8 mouse cellular contexts compared by ENCODE assay signal in the genomic region with DNA sequence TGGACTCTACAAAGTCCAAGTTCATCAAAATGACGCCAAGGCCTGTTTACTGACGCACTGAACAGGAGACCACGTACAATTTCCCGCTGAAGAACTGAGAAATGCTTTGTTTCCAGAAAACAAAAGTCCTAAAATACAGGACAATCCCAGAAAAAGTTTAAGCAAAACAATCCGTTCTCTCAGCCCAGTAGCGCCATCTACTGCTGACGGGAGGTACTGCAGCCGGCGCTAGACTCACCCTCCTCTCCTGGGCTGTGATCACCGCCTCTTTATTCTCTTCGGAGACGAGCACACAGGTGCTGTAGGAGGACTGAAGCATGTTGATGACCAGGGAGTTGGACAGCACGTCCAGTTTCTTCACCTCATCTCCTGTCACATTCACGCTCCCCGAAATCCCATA. TPM values are rescaled to one million over a fixed set of nuclear protein-coding genes. Genes with fewer than 3 reads are reported as not detected.
A peak's percentile ranks its signal among the peaks of the same experiment; 100 is the strongest.
DNase-seq lines count a peak whose midpoint lies in the region; ATAC-seq and TF ChIP-seq lines count a peak whose summit lies in the region.

No protein-coding gene starts in this region.

- H3K9ac ChIP-seq in forebrain, embryonic 12.5 days, result no peak overlapping the region
- H3K9ac ChIP-seq in heart, adult 2 months (ENCODE audit: low read depth, low read length), result no peak overlapping the region
- no peak overlapping the region for H3K9ac ChIP-seq in liver, adult 2 months (ENCODE audit: low read depth, low read length)
- no peak overlapping the region for H3K9ac ChIP-seq in stomach, embryonic 14.5 days (replicated peaks; ENCODE audit: low read depth, low read length)

- no peaks in the 10 kb centered on the region for H3K27me3 ChIP-seq in forebrain, embryonic 10.5 days (ENCODE audit: poor library complexity, severe bottlenecking)
- no peaks in the 10 kb centered on the region for H3K27me3 ChIP-seq in forebrain, embryonic 12.5 days
- no peaks in the 10 kb centered on the region for H3K27me3 ChIP-seq in heart, adult 2 months (ENCODE audit: control insufficient read depth, insufficient read depth, low read length)
- no peaks in the 10 kb centered on the region for H3K27me3 ChIP-seq in liver, adult 2 months (ENCODE audit: control insufficient read depth, insufficient read depth, low read length)
- H3K27me3 ChIP-seq in stomach, embryonic 14.5 days (ENCODE audit: control insufficient read depth, insufficient read depth, low read length), result no peaks in the 10 kb centered on the region

- H3K9me3 ChIP-seq in forebrain, embryonic 10.5 days, result peaks cover 6% of the 10 kb centered on the region; the same call in 1 of the 2 replicates
- no peaks in the 10 kb centered on the region for H3K9me3 ChIP-seq in forebrain, embryonic 12.5 days
- no peaks in the 10 kb centered on the region for H3K9me3 ChIP-seq in stomach, embryonic 14.5 days (ENCODE audit: control insufficient read depth, low read depth, low read length)

- H3K36me3 ChIP-seq in forebrain, embryonic 10.5 days (replicated peaks), result no peaks in the 10 kb centered on the region
- H3K36me3 ChIP-seq in forebrain, embryonic 12.5 days (replicated peaks), result no peaks in the 10 kb centered on the region
- H3K36me3 ChIP-seq in heart, adult 2 months (ENCODE audit: control insufficient read depth, insufficient read depth, low read length), result no peaks in the 10 kb centered on the region
- no peaks in the 10 kb centered on the region for H3K36me3 ChIP-seq in liver, adult 2 months (ENCODE audit: control insufficient read depth, insufficient read depth, low read length)
- no peaks in the 10 kb centered on the region for H3K36me3 ChIP-seq in stomach, embryonic 14.5 days (ENCODE audit: control insufficient read depth, insufficient read depth, low read length)

- peak; percentile 100 for TF ChIP-seq CTCF in heart, adult 2 months (IDR thresholded peaks at IDR 0.05)
- TF ChIP-seq CTCF in liver, adult 2 months (IDR thresholded peaks at IDR 0.05; ENCODE audit: low read depth, low read length), result peak; percentile 97

- no peak overlapping the region; the same call in 1 of the 2 replicates for H3K4me3 ChIP-seq in forebrain, embryonic 10.5 days
- H3K4me3 ChIP-seq in forebrain, embryonic 12.5 days (replicated peaks), result no peak overlapping the region
- H3K4me3 ChIP-seq in heart, adult 2 months, result no peak overlapping the region
- H3K4me3 ChIP-seq in liver, adult 2 months (ENCODE audit: insufficient read depth, low read depth, low read length), result no peak overlapping the region
- H3K4me3 ChIP-seq in stomach, embryonic 14.5 days (ENCODE audit: low read depth, low read length), result no peak overlapping the region

- ATAC-seq in forebrain, embryonic 12.5 days (ENCODE audit: low FRiP score), result no peak
- no peak for ATAC-seq in stomach, embryonic 14.5 days (ENCODE audit: insufficient number of reproducible peaks, insufficient read depth, low FRiP score, low read depth)

- no peak overlapping the region for H3K4me2 ChIP-seq in forebrain, embryonic 12.5 days
- H3K4me2 ChIP-seq in stomach, embryonic 14.5 days (replicated peaks; ENCODE audit: low read depth, low read length), result 0 out of 2 replicates have a peak overlapping the region, but pooled peaks have one; percentile 2

- H3K4me1 ChIP-seq in forebrain, embryonic 10.5 days, result 0 out of 2 replicates have a peak, but pooled peaks cover 4% of the 10 kb centered on the region
- peaks cover 2% of the 10 kb centered on the region; the same call in 1 of the 2 replicates for H3K4me1 ChIP-seq in forebrain, embryonic 12.5 days
- peaks cover 3% of the 10 kb centered on the region for H3K4me1 ChIP-seq in heart, adult 2 months (ENCODE audit: control insufficient read depth, insufficient read depth, low read length)
- H3K4me1 ChIP-seq in liver, adult 2 months (ENCODE audit: control insufficient read depth, insufficient read depth, low read length), result 0 out of 2 replicates have a peak, but pooled peaks cover 1% of the 10 kb centered on the region
- no peaks in the 10 kb centered on the region for H3K4me1 ChIP-seq in stomach, embryonic 14.5 days (ENCODE audit: control insufficient read depth, insufficient read depth, low read length)

- TF ChIP-seq POLR2A in heart, adult 2 months (IDR thresholded peaks at IDR 0.05; ENCODE audit: insufficient read depth, low read depth, low read length), result no peak
- no peak for TF ChIP-seq POLR2A in liver, adult 2 months (IDR thresholded peaks at IDR 0.05; ENCODE audit: extremely low read depth, insufficient read depth, low read length)

- 8% methylated on average over 15 of the region's 15 CpGs for WGBS in forebrain, embryonic 10.5 days
- WGBS in forebrain, embryonic 12.5 days, result 10% methylated on average over 15 of the region's 15 CpGs
- WGBS in heart, adult 2 months, result 13% methylated on average over 15 of the region's 15 CpGs
- 14% methylated on average over 15 of the region's 15 CpGs for WGBS in liver, adult 2 months
- 13% methylated on average over 15 of the region's 15 CpGs for whole genome bisulfite sequencing in stomach, embryonic 14.5 days

- DNase-seq in forebrain, embryonic 10.5 days (ENCODE audit: extremely low spot score, low spot score), result peak; percentile 67
- DNase-seq in cerebellum, postnatal 36 days, result peak; percentile 59 to 61
- DNase-seq in heart, adult 2 months, result peak; percentile 52 to 85
- peak; percentile 77 for DNase-seq in kidney, adult 9 months
- peak; percentile 24 for DNase-seq in liver, adult 2 months (ENCODE audit: extremely low read depth, low read depth, low spot score)
- peak; percentile 81 for DNase-seq in neural tube, embryonic 10.5 days (ENCODE audit: extremely low spot score, low spot score)

- intact Hi-C loops in heart, adult 2 months (cut with DNase I), result loop anchor here (2.0 to 10.0 kb wide), 2 partner anchors 92 to 390 kb away; a partner anchor contains a TSS

- no peaks in the 10 kb centered on the region for H3K79me2 ChIP-seq in heart, adult 2 months (replicated peaks; ENCODE audit: control insufficient read depth, insufficient read depth, low read length)
- H3K79me2 ChIP-seq in liver, adult 2 months (ENCODE audit: control insufficient read depth, insufficient read depth, low read length), result no peaks in the 10 kb centered on the region

- TF ChIP-seq EP300 in heart, adult 2 months (IDR thresholded peaks at IDR 0.05; ENCODE audit: insufficient read depth, low read depth, low read length), result no peak

- no peak overlapping the region for H3K27ac ChIP-seq in forebrain, embryonic 10.5 days
- no peak overlapping the region for H3K27ac ChIP-seq in forebrain, embryonic 12.5 days
- H3K27ac ChIP-seq in heart, adult 2 months, result no peak overlapping the region
- H3K27ac ChIP-seq in liver, adult 2 months (replicated peaks; ENCODE audit: insufficient read depth, low read depth, low read length), result no peak overlapping the region
- no peak overlapping the region for H3K27ac ChIP-seq in stomach, embryonic 14.5 days (ENCODE audit: low read length)

RNA-seq across cellular contexts. Expression of a gene that starts 3.6 kb away (rescaled TPM):
- 0.10 TPM in 1 of 2 replicates, not detected in the other for polyA plus RNA-seq in forebrain, embryonic 10.5 days (2016; fragmentation: Nextera tagmentation; extraction: Ambion mirVana)
- polyA plus RNA-seq in forebrain, embryonic 12.5 days (2016; fragmentation: Nextera tagmentation; extraction: Ambion mirVana), result not detected in 2 replicates
- 10 to 100 TPM; 23.7 to 29.4 TPM for total RNA-seq in heart, adult 2 months (2021)
- 15.1 and 29.4 TPM in 2 replicates for polyA plus RNA-seq in heart, adult 2 months (2012; rRNA removed)
- total RNA-seq in liver, adult 2 months (2014; rRNA removed), result 0.09 TPM in 1 of 2 replicates, not detected in the other
- polyA plus RNA-seq in liver, adult 2 months (2012; rRNA removed), result 0.09 and 0.10 TPM in 2 replicates
- polyA plus RNA-seq in stomach, embryonic 14.5 days (2014; fragmentation: Nextera tagmentation; extraction: Ambion mirVana), result 35.2 and 35.3 TPM in 2 replicates

RNA-seq across cellular contexts. Expression of a gene that starts 33.4 kb away (rescaled TPM):
- not detected in 2 replicates for polyA plus RNA-seq in forebrain, embryonic 10.5 days (2016; fragmentation: Nextera tagmentation; extraction: Ambion mirVana)
- polyA plus RNA-seq in forebrain, embryonic 12.5 days (2016; fragmentation: Nextera tagmentation; extraction: Ambion mirVana), result not detected in 2 replicates
- total RNA-seq in heart, adult 2 months (2021), result not detected
- 0.51 and 0.94 TPM in 2 replicates for polyA plus RNA-seq in heart, adult 2 months (2012; rRNA removed)
- 1,448 and 1,888 TPM in 2 replicates for total RNA-seq in liver, adult 2 months (2014; rRNA removed)
- 1,550 and 1,804 TPM in 2 replicates for polyA plus RNA-seq in liver, adult 2 months (2012; rRNA removed)
- 0.55 and 1.2 TPM in 2 replicates for polyA plus RNA-seq in stomach, embryonic 14.5 days (2014; fragmentation: Nextera tagmentation; extraction: Ambion mirVana)

Comparison
In these comparisons a context has a peak if more than half of its experiments do, and no peak if none do; other contexts are left out.
1. DNase-seq: peak in every context shown above with its lines; median percentile 81 in neural tube, embryonic 10.5 days; 77 in kidney, adult 9 months; 68 in heart, adult 2 months; 67 in forebrain, embryonic 10.5 days; 60 in cerebellum, postnatal 36 days; 24 in liver, adult 2 months.
2. RNA of a gene that starts 3.6 kb away (polyA plus RNA-seq): 35.2 to 35.3 TPM in stomach, embryonic 14.5 days and 15.1 to 29.4 TPM in heart, adult 2 months; 0.10 TPM in forebrain, embryonic 10.5 days, 0.09 to 0.10 TPM in liver, adult 2 months and not detected in forebrain, embryonic 12.5 days; every median in the first group is over 10 times any median in the second.
3. RNA of a gene that starts 33.4 kb away (polyA plus RNA-seq): 1,550 to 1,804 TPM in liver, adult 2 months; 0.55 to 1.2 TPM in stomach, embryonic 14.5 days, 0.51 to 0.94 TPM in heart, adult 2 months, not detected in forebrain, embryonic 10.5 days and not detected in forebrain, embryonic 12.5 days; every median in the first group is over 100 times any median in the second.